Mouse (Mus musculus) skeletal muscle tissue, adult 2 months (tissue): ENCODE results near the gene B230104I21Rik.
A peak's percentile ranks its signal among the peaks of the same experiment; 100 is the strongest.

Source experiments
- DNase-seq: peaks from one replicate; pipeline ENCODE4 v3.0.0-alpha.2; 2012; ENCODE audit warnings: low read depth, low spot score

Gene B230104I21Rik

DNA sequence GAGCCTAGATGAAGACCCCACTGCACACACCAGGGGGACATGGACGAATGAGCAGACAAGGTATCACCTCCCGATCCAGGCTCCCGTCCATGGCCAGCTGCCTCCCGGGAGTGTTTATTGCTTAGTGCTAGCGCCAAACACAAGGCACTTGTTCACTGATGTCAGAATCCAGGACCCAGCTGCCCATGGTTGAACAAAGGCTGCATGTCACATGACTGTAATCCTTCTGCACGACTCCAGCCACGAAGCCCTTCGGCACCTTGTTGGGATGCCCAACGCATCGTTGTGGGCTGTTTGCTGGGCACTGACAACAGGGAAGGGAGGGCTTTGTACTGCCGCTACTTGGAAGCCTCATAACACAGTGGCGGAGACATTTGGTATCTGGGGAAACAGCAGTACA, at the start of gene B230104I21Rik:
Gene B230104I21Rik, plus strand, starts transcription at position 367 of the 400 bp plus-strand sequence.
- DNase-seq = no peak

DNA sequence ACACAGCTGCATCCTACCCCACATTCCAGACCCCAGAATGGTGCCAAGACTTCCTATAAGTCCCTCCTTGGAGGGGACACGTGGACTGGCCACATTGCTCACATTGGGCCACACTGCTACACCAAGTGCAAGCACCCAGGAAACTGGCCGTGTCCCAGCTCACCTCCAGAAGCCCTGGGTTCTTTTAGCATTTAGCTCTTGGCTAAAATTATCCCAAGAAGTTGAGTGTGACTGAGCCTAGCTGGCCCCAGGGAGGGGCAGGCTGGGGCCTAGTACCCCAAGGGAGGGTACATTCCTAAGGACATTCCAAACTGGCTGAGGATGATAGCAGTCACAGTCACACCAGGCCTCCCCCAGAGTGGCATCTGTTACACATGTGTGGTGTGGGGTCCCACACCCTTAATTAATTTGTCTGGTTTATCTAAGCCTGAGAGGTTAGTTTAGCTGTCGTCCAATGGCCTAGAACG, 42.2 kb upstream of the B230104I21Rik start:
- no peak for DNase-seq

DNA sequence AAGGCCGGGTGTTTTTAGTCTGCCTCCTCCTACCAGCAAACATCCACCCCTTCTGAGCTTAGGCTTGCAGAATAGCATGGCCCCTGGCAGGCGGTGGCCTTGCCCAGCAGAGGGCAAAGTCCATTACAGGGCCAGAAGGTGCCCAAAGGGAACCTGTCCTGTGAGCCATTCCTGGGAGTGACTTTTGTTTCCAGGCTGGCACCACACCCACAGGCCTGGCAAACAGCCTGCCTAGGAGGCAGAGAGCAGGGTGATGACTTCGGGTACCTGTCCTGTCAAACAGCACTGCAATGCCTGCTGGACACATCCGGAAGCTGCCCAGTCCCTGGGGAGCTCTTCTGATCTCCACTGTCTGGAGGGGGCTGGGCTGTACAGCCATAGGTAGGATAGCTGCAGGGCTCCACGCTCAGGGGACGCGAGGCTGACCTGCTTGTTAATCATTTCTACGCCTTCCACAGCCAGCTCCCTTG, 41.6 kb upstream of the B230104I21Rik start:
- no peak for DNase-seq

GRCm38 (mm10) chr4:154297761-154298160, 38.2 kb upstream of the B230104I21Rik start:
- DNase-seq = no peak

DNA sequence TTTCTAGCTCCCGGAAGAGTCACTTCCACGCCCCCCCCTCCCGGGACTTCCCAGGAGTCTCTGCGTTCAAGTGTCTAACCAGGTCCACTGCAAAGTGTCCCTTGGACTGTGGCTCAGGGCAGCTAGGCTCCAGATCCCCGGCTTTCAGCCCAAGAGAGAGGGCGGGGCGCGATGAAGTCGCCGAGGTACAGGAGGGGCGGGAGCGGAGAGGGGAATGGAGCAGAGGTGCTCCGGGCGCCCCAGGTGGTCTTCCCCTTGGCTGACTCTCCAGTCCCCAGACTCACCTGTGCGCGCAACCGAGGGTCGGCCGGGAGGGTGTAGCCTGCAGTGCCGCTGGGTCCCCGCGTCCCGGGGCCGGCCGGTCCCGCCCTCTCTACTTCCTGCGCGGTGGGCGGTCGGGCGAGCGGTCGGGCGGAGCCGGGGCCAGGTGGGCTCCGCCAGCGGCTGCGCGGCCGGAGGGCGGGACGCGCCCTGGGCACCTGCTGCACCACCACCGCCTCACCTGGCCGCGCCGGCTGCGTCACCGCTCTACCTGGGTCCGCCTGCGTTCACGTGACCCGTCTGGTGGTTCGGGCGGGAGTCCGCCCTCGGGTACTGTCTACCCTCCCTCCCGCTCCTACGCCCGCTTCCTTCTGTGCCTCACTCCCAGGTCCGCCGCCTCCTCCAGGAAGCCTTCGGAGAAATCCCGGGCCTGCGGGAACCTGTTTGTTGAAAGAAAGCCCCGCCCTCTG, 36.2 kb upstream of the B230104I21Rik start:
- DNase-seq = no peak

DNA sequence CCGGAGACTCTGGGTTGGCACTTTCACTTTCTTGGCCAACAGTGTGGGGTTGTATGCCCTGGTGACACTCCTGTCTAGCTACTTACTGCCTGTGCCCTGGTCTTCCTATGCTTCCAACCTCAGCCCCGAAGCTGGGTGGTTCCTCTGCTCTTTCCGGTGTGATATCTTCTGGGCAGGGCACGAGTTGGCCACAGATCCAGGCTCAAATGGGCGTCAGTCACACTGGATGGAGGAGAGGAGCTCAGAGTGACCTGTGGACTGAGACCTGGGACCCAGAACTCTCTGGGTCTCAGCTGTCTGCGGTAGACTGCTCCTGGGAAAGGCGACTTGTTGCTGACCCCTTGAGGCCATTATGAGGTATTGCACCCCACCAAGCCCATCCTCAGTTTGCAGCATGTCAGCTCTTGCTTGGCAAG, 34.5 kb upstream of the B230104I21Rik start, which contains the start of gene Arhgef16:
Gene Arhgef16, minus strand, starts transcription at position 211 of the 416 bp plus-strand sequence.
- peak; percentile 44 for DNase-seq

GRCm38 (mm10) chr4:154309131-154309530, 26.8 kb upstream of the B230104I21Rik start:
- no peak for DNase-seq

DNA sequence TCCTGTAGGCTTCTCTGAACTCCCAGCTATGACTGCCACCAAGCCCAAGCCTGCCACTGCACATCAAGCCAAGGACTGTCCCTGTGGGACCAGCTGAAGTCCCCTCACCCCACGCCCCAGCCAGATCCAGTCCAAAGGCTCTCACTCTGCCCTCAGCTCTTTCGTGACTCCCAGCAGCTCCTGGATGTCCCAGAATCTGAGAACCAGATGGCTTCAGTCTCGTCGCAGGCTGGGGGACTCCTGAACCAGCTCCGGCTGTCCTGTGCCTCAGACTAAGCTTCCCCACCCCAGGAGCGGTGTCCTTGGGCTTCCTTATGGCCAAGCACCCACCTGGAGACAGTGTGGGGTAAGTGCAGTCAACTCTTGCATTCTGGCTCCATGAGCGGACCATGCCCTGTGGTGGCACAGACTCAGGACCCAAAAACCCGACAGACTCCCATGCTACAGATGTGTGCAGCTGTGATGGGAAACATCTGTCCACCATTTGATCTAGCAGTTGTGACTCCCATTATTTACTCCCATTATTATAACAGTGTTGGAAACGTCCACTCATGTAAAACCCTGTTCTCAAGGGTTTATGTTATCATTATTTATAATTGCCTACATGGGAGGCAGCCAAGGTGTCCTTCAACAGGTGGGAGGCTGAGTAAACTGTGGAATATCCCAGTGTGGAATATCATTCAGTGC, 25.2 kb upstream of the B230104I21Rik start:
- DNase-seq = no peak

DNA sequence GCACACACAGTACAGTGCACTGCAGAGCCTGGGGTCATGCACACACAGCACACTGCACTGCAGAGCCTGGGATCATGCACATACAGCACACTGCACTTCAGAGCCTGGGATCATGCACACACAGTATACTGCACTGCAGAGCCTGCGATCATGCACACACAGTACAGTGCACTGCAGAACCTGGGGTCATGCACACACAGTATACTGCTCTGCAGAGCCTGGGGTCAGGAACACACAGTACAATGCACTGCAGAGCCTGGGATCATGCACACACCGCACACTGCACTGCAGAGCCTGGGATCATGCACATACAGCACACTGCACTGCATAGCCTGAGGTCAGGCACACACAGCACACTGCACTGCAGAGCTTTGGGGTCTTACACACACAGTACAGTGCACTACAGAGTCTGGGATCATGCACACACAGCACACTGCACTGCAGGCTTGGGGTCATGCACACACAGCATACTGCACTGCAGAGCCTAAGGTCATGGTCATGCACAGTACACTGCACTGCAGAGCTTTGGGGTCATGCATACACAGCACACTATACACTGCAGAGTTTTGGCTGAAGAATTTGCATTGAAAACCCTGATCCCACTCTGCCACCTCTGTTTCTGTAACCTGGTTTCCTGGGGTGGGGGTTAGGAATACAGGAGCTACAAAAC, 23.6 kb upstream of the B230104I21Rik start:
- no peak for DNase-seq

GRCm38 (mm10) chr4:154312935-154313621, 22.8 kb upstream of the B230104I21Rik start:
- DNase-seq = no peak

DNA sequence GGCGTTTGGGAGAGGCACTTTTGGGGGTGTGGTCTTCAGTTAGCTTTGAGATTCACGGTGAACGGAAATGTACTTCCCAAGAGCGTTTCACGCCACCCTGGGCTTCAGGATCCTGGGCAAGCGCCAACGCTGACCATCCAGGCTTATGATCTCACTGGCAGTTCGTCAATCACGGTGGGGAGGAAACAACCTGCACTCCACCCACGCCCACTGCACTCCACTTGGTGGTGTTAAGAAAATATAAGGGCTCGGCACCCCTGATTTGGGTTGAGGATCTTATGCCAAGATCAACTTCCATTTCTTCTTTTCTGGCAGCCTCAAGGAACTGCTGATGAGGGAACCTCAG, 22.3 kb upstream of the B230104I21Rik start:
- DNase-seq = no peak

DNA sequence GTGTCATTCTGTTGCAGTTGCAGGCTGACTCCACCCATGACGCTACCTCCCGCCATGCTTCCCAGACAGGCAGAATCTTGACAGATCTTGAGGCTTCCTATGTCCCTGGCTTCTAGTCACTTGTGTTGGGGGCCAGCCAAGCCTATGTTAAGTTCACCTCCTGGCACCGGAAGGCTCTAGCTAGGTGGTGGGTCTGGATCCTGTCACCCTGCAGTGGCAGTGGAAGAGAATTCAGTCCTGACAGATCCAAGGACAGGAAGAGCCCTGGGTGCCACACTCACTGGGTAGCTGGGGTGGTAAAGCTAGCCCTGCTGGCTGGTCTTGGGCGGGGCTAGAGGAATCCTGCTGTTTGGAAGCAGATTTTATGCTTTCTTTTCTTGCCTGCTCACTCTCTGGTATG, 10.5 kb upstream of the B230104I21Rik start:
- no peak for DNase-seq

DNA sequence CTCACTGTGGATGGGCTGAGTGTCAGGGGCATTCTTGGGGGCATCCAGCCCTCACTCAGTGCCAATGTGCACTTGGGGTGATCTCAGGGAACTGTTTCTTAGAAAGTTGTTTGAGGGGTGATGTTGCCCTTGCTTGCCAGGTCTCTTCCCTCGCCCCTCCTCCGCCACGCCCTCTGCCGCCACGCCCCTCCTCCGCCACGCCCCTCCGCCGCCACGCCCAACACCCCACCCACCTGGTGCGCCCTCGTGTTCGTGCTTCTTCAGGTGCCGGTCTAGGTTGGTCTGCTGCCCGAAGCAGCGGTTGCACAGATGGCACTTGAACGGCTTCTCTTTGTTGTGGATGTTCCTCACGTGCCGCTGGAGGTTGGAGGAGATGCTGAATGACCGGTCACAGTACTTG, 7.5 kb upstream of the B230104I21Rik start:
- no peak for DNase-seq

- DNase-seq = peak; percentile 28
Observed at GRCm38 (mm10) chr4:154328836-154329235, 7.1 kb upstream of the B230104I21Rik start.

- DNase-seq = no peak
Observed at GRCm38 (mm10) chr4:154330001-154330400, 5.9 kb upstream of the B230104I21Rik start.

- DNase-seq = no peak
Observed at GRCm38 (mm10) chr4:154331271-154331670, 4.7 kb upstream of the B230104I21Rik start.

DNA sequence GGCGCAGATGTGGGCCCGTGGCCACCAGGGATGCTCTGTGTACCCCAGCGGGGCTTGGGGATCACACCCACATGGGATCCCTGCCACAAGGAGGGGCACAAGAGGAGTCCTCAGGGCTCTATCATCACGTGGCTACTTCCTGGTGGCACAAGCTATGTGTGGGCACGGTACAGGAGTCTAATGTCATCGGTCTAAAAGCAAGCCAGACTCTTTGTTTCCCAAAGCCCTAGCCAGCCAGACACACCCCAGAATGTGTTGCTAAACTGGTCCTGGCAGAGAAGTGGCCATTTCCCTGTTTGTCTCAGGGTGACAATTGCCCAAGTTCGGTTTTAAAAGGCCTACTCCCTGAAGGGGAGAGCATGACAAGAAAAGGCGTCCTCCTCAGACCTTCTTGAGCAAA, 2.6 kb upstream of the B230104I21Rik start:
- DNase-seq = no peak

DNA sequence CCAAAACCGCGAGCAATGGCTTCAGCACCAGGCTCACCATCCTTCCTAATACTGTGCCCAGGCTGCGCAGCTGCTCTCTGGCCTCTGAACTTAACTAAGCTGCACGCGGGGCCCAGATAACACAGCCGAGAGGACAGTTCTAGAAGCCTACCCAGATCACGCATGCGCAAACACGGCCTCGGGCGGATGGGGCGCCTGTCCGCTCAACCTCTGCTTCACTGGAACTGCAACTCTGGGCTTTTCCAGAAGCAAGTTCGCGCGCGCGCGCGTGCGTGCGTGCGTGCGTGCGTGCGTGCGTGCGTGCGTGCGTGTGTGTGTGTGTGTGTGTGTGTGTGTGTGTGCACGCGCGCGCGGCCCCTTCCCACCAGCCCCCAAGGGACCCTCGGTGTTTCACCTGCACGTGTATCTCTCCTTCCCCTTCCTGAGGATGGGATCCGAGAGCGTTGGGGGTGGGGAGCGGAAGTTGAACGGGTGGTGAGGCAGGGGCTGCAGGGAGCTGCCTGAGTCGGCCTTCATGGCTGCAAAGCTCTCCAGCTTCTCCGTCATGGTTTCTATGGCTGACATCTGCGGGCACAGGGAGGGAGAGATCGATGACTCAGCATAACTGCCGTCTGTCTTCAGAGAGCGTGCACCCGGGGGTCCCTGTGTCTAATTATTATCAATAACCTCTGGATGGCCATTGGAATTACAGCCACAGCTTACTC, 1.1 kb upstream of the B230104I21Rik start:
- peak; percentile 51 for DNase-seq

DNA sequence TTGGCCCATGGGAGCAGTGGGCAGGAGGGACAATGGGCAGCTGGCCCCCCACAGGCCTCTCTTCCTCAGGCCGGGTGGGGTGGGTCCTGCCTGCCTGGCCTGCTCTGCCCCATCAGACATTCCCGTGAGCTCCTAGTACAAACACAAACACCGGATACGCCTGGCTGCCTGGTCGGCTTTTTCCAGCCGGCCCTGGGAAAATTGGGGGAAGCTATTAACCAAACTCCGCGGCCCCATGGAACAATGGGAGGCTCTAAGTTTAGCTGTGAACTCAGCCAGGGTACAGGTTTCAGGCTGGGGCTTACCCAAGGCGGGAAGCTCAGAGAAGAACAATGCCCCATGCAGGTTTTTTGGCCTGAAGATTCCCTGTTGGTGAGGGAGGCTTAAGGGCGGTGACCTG, 723 bp downstream of the B230104I21Rik start:
- DNase-seq = peak; percentile 25

DNA sequence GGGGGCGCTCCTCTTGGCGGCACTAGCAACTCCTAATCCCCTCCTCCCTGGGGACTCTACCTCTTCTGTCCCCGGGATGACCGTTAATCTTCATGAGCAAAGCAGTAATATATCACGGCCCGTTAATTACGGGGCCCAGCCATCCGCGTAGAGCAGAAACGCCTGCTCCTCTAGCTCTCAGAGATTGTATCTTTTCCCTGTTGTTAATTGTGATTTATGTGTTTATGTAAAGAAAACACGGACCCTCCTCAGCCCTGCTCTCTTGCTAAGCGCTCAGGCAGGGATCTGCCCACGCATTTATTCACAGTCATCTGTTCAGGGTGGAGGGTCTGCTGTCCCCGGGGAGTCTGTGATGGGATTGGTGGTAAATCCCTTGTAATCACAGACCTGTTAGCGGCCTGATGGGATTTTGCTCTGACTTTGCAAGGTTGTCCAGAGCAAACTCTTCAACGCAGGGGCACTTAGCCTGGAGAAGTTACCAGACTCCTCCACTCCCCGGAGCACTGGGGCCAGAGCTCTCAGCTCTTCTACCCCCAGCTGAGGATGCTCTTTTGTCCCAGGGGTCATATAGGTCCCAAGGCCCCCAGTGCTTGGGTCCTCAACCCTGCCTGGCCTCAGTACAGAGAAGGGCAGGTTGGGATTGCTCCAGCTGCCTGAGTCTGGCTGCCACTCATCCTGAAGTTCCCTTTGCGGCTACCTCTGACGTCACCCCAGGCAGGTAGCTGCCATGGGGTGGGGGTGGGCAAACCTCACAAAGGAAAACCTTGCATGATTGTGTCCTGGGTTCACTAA, 11.0 kb downstream of the B230104I21Rik start:
- no peak for DNase-seq
